Mouse (Mus musculus) heart, postnatal 4 days (tissue): ENCODE results near the gene Tagap. TPM values are rescaled to one million over a fixed set of nuclear protein-coding genes. Genes with fewer than 3 reads are reported as not detected.
"Not testable (repeated sequence)": the region's sequence is repeated elsewhere in the genome, so short reads cannot be mapped to it uniquely, and the experiment has no call there.

ENCODE experiments used
- DNase-seq: peaks from one replicate; pipeline ENCODE4 v3.0.0; 2021
- total RNA-seq, 2 experiments: library from RNA; stranded (reverse); gene quantifications; 2 replicates each; pipeline ENCODE4 v1.2.3; 2021

Gene Tagap
- total RNA-seq, 2 experiments from 2014 or later: 1.9 to 2.5 TPM

DNA sequence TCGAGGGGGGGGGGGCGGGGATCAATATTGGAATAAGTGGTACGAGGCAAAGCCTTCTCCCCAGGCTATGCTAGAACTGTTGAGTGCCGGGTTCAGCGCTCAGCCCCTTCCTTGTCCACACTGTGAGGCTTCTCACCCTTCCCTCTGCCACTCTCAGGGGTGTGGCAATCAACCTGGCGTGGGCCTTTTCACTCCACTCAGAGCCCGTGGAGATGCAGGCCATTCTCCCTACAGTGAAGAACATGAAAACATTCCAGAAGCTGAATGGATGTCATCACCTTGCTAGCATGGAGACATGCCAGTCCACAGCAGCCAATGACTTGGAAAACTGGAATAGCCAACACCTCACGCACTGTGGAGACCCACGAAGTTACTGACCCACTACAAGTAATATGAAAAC lies 10.0 kb upstream of the Tagap start:
- DNase-seq: no peak

DNA sequence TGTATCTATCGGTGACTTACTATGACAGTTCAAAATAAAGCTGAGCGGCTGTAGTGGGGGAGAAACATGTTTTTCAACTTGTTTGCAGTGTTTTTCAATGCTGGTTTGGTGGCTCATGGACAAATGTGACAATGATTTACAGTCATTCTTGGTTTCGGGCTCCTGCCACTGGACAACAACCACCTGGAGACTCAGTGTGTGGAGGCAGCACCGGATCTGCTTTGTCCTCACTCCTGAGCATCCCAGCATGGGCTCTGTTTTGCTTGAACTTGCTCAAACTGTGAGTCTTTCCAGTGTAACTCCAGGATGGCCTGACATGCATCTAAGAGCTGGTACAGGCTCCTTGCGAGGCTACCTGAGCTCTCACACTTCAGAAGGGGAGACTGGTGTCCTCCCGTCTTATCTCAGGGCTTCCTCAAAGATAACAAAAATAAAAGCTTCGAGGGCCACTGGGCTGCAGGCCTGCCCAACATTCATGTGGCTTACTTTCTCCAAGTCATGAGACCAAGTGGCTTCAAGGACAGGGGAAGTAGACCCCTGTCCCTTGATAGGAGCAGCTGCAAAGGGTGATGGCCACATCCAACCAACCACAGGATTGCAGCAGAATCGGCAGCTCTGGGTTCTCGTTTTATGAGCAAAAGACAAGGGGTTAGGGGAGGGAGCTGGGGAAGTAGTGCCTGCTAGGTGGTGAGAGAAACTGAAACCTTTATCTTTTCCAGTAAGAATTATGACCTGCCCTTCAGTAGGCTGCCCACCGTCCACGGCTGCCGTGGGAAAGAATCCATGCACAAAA lies 8.8 kb upstream of the Tagap start:
- DNase-seq: no peak

DNA sequence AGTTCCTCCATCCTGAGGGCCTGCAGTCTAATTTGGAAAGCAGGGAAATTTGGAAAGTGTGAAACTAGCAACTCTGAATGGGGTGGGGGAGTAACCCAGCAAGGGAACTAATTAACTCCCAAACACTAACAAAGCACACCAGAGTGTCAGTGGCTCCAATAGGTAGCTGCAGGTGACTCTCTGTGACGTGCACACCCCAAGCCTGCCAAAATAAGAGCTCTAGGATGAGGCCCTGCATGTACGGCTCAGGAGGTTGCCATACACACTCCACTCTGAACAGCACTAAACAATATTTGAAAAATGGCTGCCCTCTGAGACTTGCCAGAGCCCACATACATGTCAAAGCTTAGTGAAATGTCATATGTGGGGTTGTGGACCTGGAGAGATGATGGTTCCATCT lies 7.4 kb upstream of the Tagap start:
- no peak for DNase-seq

DNA sequence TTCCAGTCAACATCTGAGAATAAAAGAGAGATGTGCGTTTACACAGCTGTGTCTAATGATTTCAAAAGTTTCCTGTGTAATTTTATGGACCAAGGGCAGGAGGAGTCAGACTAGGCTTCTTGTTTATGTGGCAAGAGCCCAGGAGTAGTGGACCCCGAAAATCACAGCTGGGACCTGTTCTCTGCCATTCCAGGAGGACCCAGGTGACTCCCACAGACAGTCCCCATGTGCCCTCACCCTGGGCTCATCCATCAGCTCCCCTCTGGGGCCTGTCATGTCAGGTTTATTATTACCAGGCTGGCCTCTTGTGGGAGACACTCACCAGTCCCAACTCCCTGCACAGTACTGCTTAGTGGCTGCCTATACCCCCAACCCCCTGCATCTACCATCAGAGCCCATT lies 6.6 kb upstream of the Tagap start:
- DNase-seq: no peak

DNA sequence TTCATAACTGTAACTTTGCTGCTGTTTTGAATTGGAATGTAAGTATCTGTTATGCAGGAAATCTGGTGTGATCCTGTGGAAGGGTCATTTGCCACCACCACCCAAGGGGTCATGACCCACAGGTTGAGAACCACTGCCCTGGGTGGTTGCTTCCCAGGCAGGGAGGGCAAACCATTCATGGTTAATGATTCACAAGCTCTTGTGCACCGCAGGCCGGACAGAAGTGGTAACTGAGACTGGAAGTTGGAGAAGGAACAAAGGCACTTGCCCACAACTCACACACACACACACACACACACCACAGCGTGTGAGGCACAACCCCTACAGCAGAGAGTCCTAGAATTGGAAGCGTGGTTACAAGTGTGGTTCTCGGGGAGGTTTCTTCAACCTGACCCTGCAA lies 3.2 kb upstream of the Tagap start:
- DNase-seq: no peak

DNA sequence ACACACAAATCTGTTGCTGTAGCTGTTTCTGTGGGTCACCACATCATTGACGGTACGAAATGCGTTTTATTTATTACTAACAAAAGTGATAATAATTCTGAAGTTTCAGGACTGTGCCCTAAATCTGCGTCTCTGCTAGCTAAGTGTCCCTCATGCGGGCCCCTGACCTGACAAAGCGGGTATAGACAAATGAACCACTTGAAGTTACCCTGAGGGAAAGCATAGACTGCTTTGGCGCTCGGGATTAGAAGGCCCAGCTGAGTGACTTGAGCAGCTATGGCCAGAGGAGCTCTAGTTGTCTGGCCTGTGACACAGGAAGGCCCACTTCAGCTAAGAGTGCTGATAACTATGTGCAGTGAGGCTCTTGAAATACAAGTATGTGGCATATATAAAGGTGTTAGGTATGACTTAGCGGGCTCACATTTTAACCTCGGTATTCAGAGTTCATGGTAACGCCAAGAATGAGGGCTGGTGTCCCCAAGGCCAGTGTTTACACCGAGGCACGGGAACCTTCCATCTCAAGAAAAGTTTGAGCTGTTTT lies 1.5 kb upstream of the Tagap start:
- no peak for DNase-seq

DNA sequence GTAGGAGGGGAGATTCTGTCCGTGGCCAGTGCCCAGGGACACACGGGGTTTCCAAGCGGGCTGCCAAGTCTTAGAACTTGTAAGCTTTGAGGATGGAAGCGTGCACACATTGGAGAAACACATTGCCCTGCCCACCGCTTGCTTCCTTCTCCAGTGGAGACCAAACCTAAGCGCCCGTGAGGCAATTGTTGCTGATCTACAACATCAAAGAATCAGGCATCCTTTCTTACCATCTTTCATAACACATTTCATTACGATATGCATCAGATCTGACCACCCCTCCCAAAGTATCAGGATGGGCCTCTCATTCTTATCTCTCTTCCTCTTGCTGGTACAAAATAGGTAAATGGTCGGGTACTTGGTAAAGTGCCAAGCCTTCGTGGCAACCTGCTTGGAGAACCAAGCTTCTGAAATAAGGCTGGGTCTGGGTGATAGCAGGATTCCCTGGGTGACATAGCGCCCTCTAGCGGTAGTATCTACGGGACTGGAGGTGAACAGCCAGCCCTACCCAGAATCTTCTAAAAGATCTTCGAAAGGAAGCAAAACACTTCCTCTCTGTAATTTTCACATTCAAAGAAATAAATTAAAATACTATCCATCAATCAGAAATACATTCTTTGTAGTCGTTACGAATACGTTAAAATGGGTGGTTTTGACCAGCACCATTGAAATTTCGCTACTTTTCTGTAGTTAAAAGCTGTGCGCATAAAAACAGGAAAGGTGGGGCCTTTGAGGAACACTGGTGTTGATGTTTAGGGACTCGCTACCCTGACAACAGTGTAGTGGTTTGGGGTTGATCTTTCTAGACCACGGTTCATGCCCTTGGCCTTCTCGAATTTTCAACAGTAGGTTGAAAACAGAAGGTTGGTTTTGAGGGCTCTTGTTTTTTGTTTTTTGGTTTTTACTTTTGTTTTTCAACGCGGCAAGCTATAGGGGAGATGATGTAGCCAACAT lies 2.1 kb downstream of the Tagap start:
- peak; percentile 74 for DNase-seq

DNA sequence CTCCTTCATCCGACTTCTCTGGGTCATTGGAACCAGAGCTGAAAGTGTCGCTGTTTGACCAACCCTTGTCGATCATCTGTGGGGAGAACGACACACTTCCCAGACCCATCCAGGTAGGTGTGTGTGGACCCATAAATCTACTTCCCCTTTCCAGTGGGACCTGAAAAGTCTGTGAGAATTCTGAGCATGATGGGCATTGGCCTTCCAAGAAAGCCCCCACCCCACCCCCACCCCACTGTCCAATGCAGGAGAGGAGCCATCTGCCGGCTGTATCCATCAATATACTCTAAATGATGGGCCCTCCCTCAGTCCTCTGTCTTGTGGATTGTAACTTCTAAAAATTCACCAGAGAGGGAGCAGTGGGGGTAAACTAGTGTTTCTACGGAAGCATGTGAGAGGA lies 2.9 kb downstream of the Tagap start:
- DNase-seq: no peak

DNA sequence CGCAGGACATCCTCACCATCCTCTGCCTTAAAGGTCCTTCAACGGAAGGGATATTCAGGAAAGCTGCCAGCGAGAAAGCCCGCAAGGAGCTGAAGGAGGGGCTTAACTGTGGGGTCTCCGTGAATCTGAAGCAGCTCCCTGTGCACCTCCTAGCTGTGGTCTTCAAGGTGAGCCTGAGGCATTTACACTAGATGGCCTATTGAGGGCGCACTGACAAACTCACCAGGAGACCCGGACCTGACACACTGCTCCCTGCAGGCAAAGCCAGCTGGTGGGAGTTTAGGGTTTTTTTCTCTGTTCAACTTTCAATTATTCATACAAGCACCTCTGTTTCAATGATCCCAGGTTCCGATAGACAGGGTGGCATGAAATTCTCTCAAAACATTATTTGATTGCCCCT lies 3.5 kb downstream of the Tagap start:
- DNase-seq: no peak

DNA sequence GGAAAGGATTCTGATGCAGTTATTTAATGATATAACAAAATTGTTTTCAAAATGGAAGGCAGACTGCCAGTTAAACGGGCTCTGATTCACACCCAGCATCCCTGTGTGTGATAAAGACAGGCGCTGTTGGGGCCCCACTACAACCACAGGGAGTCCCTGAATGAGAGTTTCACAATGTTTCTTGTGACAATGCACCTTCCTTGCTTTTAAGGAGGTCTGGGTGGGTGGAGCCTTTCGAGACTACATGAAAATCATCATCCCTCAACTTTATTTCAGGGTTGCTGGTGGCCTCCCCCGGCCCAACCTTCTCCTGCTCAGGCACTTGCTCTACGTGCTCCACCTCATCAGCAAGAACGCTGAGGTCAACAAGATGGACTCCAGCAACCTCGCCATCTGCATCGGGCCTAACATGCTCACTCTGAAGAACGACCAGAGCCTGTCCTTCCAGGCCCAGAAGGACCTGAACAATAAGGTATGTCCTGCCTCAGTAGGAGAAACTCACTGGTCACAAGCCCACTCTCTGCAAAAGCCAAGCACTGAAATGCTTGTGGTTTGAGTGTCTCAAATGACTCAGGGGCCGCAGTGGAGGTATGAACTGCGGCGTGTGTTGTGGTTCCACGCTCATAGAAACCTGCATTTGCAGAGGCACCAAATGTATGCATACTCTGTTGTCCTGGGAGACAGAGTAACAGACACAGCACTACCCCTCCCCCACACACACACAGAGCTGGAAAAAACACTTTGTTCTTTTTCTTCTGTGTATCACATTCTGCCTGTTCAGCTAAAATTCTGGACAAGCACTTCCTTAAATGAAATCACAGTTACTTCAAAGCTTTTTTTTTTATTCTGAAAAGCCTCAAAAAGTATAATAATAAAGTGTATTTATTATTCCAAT lies 5.5 kb downstream of the Tagap start:
- no peak for DNase-seq

DNA sequence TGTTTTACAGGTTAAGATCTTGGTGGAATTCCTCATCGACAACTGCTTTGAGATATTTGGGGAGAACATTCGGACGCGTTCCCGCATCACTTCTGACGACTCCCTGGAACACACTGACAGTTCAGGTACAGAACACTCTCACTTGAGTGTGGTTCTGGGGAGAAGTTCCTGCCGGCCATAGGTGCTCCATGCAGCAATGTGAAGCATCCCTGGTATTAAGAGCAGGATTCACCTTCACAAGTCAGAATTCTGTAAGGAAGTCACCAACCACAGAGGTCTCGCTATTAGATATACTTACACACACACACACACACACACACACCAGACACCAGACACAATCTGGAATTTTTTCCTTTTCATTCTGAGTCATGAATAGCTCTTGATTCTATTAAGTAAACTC lies 6.3 kb downstream of the Tagap start:
- not testable (repeated sequence) for DNase-seq

DNA sequence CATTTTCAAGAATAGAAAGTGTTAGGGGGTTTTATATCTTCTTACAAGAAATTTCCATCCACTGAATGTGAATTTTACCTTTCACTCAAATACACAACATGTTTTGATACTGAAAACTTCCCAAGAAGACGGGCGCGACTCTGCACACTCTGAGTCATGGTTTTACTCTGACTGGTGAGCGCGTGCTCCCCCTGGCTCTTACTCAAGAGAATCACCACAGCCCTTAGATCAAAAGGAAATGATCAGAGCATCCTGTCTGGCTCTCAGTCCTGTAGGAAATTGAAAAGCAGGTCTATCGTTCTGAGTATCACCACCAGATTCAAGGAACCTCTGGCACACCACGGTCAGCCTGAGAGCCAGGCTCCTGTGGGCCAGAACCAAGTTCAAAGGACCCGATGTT lies 13.8 kb downstream of the Tagap start:
- peak; percentile 40 for DNase-seq

DNA sequence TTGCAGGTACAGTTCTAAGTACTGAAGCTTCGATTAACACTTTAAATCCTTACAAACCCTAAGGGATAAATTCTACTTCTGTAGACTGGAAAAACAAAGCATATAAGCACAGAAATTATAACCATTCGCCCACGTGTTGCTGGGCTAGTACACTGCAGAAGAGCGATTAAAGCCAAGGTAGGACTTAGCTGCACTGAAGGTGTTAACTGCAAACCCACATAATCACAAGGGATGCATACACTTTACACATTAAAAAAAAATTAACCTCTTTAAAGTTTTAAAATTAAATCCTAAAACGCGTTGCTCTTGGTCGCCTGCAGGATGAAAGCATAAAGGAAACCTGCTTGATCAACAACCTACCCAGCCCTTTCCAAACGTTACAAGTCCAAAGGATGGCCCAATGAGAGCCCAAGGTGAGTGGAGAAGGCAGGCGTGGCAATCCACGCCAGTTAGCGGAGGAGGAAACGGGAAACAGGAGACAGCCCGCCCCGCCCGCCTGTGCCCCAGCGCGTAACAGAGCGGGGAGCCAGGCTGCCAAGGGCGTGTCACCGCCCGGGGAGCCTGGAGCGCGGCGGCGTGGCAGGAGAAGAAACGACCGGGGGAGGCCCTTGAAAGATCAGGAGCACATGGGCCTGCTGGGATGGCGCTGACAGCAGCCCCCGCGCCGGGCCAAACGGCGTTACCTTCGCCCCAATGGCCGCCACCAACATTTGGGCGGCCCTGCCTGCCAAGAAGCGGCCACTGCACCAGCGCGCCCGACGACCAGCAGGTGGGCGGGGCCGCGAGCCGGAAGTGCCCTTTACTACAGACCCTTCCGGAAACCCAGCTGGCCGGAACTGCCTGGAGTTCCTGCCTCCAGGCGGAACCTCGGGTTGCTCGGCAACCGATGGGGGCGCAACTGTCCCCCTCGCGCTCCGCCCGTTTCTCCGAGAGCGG lies 19.6 kb downstream of the Tagap start, which contains the start of gene Rsph3a:
Gene Rsph3a, plus strand, starts transcription at position 498 of the 936 bp plus-strand sequence.
- peak; percentile 89 for DNase-seq

DNA sequence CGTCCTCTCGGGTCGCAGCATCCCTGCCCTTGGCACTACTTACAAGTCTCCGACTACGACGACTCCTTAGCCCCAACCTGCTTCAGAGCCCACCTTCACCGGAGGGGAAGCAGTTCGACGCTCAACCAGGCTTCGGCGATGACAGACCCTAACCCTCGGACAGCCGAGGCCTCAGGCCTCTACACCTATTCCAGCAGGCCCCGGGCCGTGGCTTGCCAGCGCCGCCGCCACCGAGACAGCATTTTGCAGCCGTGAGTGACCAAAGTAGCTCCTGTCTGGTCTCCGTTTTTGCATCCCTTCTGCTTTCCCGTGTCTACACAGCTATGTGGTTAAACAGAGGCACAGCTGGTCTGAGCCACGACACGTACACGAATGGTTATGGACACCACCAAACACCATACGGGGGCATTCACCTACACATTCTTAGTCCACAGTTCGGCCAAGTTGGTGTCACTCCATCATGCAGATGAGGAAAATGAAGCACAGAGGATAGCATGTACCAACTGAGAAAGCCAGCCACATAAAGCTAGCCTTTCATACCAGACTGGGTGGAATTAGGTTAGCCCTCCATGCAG lies 20.3 kb downstream of the Tagap start:
- not testable (repeated sequence) for DNase-seq

DNA sequence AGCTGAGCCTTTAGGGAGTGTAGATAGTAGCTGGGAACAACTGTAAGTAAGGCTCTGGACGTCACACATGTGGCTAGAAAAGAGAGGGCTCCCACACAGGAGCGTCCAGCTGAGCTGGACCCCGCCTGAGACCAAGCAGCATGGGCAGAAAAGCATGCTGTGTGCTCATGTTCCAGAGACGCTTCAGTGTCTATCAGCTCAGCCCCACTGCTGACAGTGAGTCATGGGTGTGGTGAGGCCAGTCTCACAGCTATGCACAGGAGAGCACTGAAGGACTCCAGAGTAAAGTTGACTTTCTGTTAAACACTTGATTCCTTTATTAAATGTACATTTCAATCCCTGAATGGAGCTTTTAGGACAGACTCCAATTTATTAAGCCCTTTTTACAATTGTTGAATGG lies 25.5 kb downstream of the Tagap start:
- DNase-seq: not testable (repeated sequence)

DNA sequence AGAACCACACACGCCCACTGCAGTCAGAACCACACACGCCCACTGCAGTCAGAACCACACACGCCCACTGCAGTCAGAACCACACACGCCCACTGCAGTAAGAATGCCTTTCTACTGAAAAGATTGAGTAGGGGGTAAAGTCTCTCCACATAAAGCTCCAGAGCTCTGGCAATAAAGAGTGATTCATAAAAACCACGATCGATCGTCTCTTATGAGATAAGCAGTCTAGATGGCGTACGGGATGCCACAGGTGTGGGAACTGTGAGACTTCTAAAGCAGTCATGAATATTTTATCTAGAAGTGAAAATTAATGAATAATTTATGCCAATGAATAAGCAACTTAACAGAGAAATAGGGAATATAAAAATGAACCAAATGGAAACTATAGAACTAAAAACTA lies 31.4 kb downstream of the Tagap start:
- DNase-seq: not testable (repeated sequence)

DNA sequence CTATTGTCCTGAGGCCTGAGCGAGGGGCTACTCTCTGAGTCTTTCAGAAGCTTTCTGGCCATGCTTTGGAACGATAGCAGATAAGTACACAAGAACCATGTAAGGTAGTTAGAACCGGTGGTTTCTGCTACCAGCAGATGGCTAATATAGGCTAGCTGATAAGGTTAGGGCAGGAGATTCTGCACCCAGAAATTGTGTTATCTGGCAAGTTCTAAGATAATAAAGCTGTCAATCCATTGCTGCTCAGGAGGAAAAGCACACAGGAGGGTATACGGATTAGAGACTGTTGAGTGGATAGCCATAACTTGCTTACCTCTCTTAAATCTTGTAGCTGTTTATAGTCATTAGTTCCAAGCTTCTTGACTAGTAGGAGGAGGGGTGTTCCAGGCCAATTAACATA lies 37.5 kb downstream of the Tagap start:
- not testable (repeated sequence) for DNase-seq

DNA sequence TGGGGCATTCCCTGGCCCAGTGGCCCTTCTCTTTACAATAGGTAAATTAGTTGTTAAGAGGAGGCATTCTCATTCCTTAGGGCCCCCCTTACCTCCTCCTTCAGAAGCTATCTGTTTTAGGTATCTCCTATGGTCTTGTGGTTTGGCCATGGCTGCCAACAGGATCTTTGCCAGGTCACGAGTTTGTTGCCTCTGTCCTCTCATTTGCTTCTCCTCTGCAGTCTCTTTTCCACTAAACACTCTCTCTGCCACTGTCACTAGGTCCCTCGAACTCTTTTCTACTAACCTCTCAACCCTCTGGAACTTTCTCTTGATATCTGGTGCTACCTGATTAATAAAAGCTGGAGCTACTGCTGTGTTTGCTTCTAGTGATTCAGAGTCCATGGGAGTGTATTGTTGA lies 38.6 kb downstream of the Tagap start:
- DNase-seq: not testable (repeated sequence)

DNA sequence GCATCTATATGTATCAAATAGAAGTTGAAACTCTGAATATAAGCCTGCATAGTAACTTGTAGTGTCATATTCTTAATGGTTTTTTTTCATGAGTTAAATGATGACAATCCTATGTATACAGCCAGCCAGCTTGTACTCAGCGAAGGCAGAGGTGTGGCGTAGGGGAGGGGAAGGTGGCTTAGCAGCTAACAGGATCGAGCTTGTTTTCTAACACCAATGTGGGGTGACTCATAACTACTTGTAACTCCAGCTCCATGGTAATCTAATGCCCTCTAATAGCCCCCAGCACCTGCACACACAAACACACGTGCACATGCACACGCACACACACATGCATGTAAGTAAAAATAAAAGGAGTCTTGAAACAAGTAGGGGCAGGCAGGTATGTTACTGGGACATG lies 42.7 kb downstream of the Tagap start:
- not testable (repeated sequence) for DNase-seq

DNA sequence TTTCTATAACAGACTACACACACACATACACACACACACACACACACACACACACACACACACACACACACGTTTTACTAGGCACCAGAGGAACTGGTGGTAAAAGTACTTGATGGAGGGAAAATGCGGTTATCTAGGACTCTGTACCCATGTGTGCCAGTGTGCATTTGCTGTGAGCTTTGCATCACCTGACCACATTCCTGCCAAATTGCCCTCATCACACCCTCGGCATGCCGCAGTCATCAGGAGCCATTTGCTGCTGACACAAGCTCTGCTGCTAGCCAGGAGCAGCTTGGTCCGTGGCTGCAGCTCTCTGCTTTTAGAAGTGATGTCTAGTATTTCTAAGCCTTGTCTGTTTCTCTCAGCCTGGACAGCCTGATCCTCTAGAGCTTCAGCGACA lies 44.0 kb downstream of the Tagap start:
- not testable (repeated sequence) for DNase-seq

DNA sequence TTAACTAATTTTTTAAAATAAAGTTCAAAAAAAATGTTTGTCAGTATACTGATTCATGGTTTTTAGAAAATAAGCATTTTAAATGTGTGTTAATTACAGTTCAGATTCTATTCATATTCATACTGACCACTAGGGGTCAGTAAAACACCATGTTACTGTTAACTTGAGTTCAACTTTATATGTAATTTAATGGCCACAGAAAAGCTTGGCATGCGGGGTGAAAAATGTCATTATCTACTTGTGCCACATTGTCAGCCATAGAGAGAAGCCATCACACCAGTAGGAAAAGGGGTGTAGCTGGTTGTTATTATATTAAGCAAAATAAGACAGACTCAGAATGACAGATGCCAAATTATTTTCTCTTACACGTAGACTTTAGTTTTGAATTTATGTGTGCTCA lies 57.7 kb downstream of the Tagap start:
- not testable (repeated sequence) for DNase-seq
